Mouse (Mus musculus) splenic B cell, adult 2 months (primary cell): ENCODE results near the gene Myo1e.
"Not testable (repeated sequence)": the region's sequence is repeated elsewhere in the genome, so short reads cannot be mapped to it uniquely, and the experiment has no call there.

ENCODE experiments used
- DNase-seq: peaks from one replicate; pipeline ENCODE4 v3.0.0-alpha.2; 2011; ENCODE audit warnings: low read depth, low spot score
- H3K27me3 ChIP-seq: 2 replicates; pipeline ENCODE4 v1.6.1; 2012; ENCODE audit warnings: mild to moderate bottlenecking, low read length, moderate library complexity, mixed read lengths; ENCODE audit not compliant: control insufficient read depth, poor library complexity, insufficient read depth, severe bottlenecking
- H3K36me3 ChIP-seq: 2 replicates; pipeline ENCODE4 v1.6.1; 2012; ENCODE audit warnings: mild to moderate bottlenecking, low read length, moderate library complexity, mixed read lengths; ENCODE audit not compliant: control insufficient read depth, poor library complexity, insufficient read depth, severe bottlenecking

Myo1e gene

GRCm38 (mm10) chr9:70253016-70253415 is 45.9 kb downstream of the Myo1e start:
- no peaks in the 10 kb centered on the region for H3K27me3 ChIP-seq
- no peaks in the 10 kb centered on the region; the same call in 1 of the 2 replicates for H3K36me3 ChIP-seq
- peak; percentile 50 for DNase-seq

DNA sequence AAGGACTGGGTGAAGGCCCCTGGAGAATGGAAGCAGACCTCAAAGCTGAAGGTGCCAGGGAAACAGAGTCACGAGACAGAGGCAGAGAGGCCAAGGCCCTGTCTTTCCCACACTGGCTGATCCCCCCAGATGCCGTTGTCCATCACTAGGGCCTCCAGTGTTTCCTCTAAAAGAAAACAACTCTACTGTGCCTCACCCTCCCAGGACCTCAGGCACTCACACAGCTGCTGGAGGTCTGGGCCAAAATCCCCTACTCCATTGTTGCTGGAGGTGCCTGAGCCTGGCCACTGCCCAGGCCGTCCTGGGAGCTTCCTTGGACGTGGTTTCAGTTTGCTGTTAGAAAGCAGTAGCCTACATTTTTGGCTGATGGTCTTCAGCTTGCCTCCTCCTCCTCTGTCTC is 47.9 kb downstream of the Myo1e start:
- H3K27me3 ChIP-seq: no peaks in the 10 kb centered on the region
- no peaks in the 10 kb centered on the region; the same call in 1 of the 2 replicates for H3K36me3 ChIP-seq
- DNase-seq: no peak

DNA sequence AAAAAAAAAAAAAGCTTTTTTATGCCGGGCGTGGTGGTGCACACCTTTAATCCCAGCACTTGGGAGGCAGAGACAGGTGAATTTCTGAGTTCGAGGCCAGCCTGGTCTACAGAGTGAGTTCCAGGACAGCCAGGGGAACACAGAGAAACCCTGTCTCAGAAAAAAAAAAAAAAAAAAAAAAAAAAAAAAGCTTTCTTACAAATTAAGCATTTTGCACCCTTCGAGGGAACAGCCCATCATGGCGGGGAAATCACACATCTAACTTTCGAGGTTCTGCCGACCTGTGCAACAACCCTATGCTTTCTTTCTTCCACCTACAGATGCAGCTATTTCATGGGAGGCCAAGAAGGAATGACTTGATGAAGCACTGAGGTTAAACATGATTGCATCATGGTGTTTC is 48.9 kb downstream of the Myo1e start:
- not testable (repeated sequence) for DNase-seq, H3K27me3 ChIP-seq, H3K36me3 ChIP-seq

DNA sequence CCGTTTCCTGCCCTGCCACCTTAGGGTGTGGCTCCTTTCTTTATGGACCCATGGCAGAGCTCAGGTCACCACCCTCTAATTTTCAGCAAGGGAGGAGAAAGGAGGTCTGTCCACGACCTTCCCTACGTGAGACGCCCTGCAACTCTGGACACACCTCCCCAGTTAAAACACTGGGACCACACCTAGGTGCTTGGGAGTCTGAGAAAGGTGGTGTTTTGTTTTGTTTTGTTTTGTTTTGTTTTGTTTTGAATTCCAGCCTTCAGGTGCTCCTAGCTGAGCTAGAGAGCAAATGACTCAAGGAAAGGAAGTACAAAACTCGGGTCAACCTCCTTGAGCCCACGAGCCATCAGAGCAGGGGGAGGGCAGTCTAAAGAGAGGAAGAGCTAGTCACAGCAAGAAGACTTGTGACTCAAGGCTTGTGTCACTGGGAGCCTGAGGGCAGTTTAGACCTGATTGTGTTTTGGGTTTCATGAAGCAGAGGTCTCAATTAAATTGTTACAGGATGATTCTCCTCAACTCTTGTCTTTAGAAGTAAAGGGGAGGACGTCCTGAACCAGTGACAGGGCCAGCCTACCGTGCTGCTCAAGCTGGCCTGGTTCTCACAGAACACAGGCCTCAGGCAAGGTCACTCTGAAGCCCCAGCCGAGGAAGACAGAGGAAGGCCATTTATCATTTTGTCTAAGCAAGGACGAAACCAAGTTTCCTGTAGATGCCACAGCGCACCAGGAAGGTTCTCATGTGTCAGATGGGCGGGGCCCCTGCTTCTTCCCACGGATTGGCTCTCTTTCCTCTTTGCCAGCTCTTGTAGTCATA is 50.3 kb downstream of the Myo1e start:
- no peaks in the 10 kb centered on the region for H3K36me3 ChIP-seq
- peak; percentile 79 for DNase-seq
- no peaks in the 10 kb centered on the region for H3K27me3 ChIP-seq

- Histone ChIP-seq H3K36me3 (no peaks in the 10 kb centered on the region), H3K27me3 (no peaks in the 10 kb centered on the region)
- DNase-seq: peak; percentile 72
These were observed 53.2 kb downstream of the Myo1e start for GRCm38 (mm10) chr9:70260324-70260841.

DNA sequence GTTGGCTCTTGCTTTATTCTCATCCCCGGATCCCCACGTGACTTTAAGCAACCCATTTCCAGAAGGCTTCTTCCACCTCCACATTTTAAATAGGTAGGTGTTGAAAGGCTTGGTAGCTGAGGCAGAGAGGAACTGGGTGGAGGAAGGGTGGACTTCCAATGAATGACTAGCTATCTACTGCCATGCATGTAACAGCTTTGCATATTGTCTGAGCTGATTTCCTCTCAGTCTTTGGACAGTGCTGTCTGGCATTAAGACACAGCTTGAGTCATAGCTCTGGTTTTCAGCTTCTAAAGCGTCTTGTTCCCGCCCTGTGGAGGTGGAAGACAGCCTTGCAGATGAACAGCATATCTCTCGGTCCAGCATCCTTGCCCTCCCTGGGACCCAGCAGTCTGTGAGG is 54.5 kb downstream of the Myo1e start:
- no peaks in the 10 kb centered on the region for H3K27me3 ChIP-seq
- H3K36me3 ChIP-seq: no peaks in the 10 kb centered on the region
- DNase-seq: peak; percentile 73

GRCm38 (mm10) chr9:70263134-70263533 is 56.0 kb downstream of the Myo1e start:
- Histone ChIP-seq H3K27me3 (no peaks in the 10 kb centered on the region), H3K36me3 (no peaks in the 10 kb centered on the region)
- no peak for DNase-seq

GRCm38 (mm10) chr9:70263735-70264134 is 56.6 kb downstream of the Myo1e start:
- H3K27me3 ChIP-seq: no peaks in the 10 kb centered on the region; the same call in 1 of the 2 replicates
- peaks cover 2% of the 10 kb centered on the region; the same call in 1 of the 2 replicates for H3K36me3 ChIP-seq
- no peak for DNase-seq

DNA sequence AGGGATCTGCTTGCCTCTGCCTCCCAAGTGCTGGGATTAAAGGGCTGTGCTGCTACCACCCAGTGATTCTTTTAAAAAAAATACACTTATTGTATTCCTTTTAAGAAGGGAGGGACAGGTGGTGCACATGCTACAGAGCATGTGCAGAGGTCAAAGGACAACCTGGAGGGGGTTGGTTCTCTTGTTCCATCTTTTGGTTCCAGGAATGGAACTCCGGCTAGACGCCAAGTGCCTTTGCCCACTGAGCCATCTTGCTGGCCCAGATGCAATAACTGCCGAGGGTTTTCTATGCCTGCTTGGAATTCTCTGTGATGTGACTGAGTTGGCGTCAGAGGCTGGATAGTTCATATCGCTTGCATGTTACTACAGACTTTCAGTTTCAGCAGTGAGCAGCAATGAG is 58.4 kb downstream of the Myo1e start:
- Histone ChIP-seq H3K27me3 (no peaks in the 10 kb centered on the region; the same call in 1 of the 2 replicates), H3K36me3 (peaks cover 4% of the 10 kb centered on the region; the same call in 1 of the 2 replicates)
- no peak for DNase-seq

DNA sequence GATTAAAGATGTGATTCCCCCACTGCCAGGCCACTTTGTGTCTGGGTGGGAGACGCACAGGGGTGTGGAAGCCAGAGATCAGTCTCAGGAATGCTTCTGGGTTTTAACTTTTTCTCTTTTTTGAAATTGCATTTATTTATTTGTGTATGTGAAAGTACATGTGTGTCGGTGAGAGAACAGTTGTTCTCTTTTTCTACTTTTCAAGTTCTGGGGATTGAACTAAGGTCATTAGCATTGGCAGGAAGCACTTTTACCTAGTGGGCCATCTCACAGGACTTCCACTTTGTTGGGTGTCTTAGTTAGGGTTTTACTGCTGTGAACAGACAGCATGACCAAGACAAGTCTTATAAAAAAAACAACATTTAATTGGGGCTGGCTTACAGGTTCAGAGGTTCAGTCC is 59.0 kb downstream of the Myo1e start:
- no peak for DNase-seq
- H3K27me3 ChIP-seq: no peaks in the 10 kb centered on the region; the same call in 1 of the 2 replicates
- peaks cover 4% of the 10 kb centered on the region; the same call in 1 of the 2 replicates for H3K36me3 ChIP-seq

DNA sequence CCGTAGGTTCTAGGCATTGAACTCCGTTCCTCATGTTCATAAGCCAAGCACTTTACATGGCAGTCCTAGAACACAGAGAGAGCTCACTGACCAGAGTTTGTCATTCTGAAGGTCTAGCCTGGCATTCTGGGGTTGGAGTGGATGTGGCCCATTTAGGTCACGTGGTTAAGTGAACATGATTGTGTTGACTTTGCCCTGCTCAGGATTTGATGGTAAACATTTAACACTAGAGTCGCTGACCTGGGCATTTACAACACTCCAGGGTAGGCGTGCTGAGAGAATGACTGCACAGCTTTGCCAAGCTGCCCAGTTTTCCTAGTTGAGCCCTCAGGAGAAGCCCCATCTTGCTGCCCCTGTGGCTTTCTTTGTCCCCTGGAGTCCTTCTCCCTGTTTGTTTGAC is 60.0 kb downstream of the Myo1e start:
- no peak for DNase-seq
- H3K36me3 ChIP-seq: peaks cover 4% of the 10 kb centered on the region; the same call in 1 of the 2 replicates

DNA sequence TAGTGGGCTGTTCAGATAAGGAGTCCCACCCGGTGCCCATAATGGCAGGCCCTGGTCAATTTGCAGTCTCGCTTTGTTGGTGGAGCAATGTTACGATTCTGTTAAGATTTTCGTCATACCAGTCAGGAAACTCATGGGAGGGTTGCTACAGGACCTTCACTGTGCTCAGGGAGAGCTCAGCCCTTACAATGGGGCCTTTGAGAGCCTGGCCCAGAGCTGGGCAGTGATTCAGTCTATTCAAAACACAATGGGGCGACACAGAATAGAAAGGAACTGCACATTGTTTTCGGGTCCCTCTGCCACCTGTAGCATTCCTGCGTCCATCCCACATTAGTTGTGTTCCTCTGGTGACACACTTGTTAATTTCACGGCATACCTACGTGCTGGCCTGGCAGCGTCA is 62.2 kb downstream of the Myo1e start:
- no peaks in the 10 kb centered on the region; the same call in 1 of the 2 replicates for H3K27me3 ChIP-seq
- no peak for DNase-seq
- H3K36me3 ChIP-seq: peaks cover 8% of the 10 kb centered on the region; the same call in 1 of the 2 replicates

More for the DNA sequence above, 60.0 kb downstream of the Myo1e start:
- H3K27me3 ChIP-seq: no peaks in the 10 kb centered on the region; the same call in 1 of the 2 replicates

GRCm38 (mm10) chr9:70270468-70270867 is 63.3 kb downstream of the Myo1e start:
- peaks cover 10% of the 10 kb centered on the region; the same call in 1 of the 2 replicates for H3K36me3 ChIP-seq
- DNase-seq: no peak
- H3K27me3 ChIP-seq: no peaks in the 10 kb centered on the region; the same call in 1 of the 2 replicates

DNA sequence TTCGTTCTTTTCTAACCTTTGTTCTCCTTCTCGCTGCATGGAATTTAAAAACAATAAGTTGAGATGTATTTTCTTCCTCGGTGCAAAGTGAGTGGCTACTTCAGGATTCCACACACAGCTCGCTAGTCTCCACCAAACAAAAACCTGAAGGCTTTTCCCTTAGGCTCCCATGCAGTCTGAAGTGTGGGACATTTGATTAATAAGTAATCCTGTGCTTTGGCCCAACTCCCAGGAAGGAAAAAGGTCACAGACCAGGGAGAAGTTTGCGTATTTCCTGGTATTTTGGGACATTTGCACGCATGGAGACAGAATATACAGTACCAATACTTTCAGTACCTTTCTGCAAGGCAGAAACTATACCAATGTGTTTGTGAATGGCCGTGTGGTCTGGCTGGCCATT is 64.0 kb downstream of the Myo1e start:
- DNase-seq: no peak
- Histone ChIP-seq H3K27me3 (no peaks in the 10 kb centered on the region; the same call in 1 of the 2 replicates), H3K36me3 (peaks cover 10% of the 10 kb centered on the region; the same call in 1 of the 2 replicates)

DNA sequence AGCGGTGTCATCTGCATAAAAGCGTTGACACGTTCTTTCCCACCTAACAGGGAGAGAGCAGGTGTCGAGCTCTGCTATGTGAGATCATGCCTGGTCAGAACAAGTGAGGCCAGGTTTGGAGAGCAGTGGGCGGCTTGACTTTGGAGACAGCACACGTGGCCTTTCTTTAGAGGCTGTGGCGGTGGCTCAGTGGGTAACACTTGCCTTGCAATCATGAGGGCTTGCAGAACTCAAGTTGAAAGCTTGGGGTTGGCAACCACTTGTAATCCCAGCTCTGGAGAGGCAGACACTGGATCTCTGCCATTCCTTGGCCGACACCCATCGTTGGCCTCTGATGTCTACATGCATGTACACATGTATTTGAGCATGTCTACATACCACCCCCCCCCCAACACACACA is 64.5 kb downstream of the Myo1e start:
- no peak for DNase-seq
- no peaks in the 10 kb centered on the region; the same call in 1 of the 2 replicates for H3K27me3 ChIP-seq
- H3K36me3 ChIP-seq: peaks cover 10% of the 10 kb centered on the region; the same call in 1 of the 2 replicates
